30 mouse cellular contexts compared by ENCODE assay signal in genomic region chr14:72819037-72819436, GRCm38 (mm10).
"Had no signal": no experiment of that assay in that cellular context is flagged by ENCODE, and none has a peak within 500 bp of the region (broad histone marks: within the 10 kb centered on the region; RNA-seq: fewer than 3 reads in every experiment).

No protein-coding gene starts in this region.

- H3K36me3 ChIP-seq: limb, embryonic 10.5 days; limb, embryonic 12.5 days; limb, embryonic 13.5 days; limb, embryonic 15.5 days; liver, embryonic 12.5 days; liver, embryonic 13.5 days; liver, embryonic 15.5 days; lung, embryonic 15.5 days; midbrain, embryonic 10.5 days; midbrain, embryonic 12.5 days; midbrain, embryonic 13.5 days; midbrain, embryonic 15.5 days; neural tube, embryonic 12.5 days had no signal

- DNase-seq: left cerebral cortex, postnatal 4 days; liver; liver, embryonic 13.5 days; liver, postnatal 0 days; lung, adult 18-20 months; lung, adult 2 months; lung, embryonic 14.5 days; lung, postnatal 10 days; lung, postnatal 14 days; lung, postnatal 36 days; lung, postnatal 4 days; midbrain, embryonic 14.5 days had no signal

- H3K4me2 ChIP-seq: limb, embryonic 12.5 days; limb, embryonic 13.5 days; limb, embryonic 15.5 days; liver, embryonic 11.5 days; liver, embryonic 12.5 days; liver, embryonic 13.5 days; liver, embryonic 15.5 days; lung, embryonic 14.5 days; lung, embryonic 15.5 days; midbrain, embryonic 11.5 days; midbrain, embryonic 12.5 days; midbrain, embryonic 13.5 days; midbrain, embryonic 15.5 days; neural tube, embryonic 12.5 days had no signal

- H3K4me1 ChIP-seq: limb, embryonic 13.5 days; limb, embryonic 15.5 days; liver, embryonic 12.5 days; liver, embryonic 13.5 days; liver, embryonic 15.5 days had no signal

- H3K9me3 ChIP-seq: limb, embryonic 10.5 days; limb, embryonic 13.5 days; limb, embryonic 15.5 days; liver, embryonic 12.5 days; liver, embryonic 13.5 days; liver, embryonic 15.5 days; lung, embryonic 15.5 days; midbrain, embryonic 10.5 days; midbrain, embryonic 12.5 days; midbrain, embryonic 13.5 days; midbrain, embryonic 15.5 days; neural tube, embryonic 12.5 days had no signal

- H3K27ac ChIP-seq: limb, embryonic 10.5 days; limb, embryonic 12.5 days; limb, embryonic 13.5 days; limb, embryonic 15.5 days; liver, embryonic 12.5 days; liver, embryonic 13.5 days; liver, embryonic 14.5 days; liver, embryonic 15.5 days; lung, embryonic 15.5 days; macrophage; midbrain, embryonic 10.5 days; midbrain, embryonic 12.5 days; midbrain, embryonic 13.5 days; midbrain, embryonic 15.5 days; neural tube, embryonic 12.5 days had no signal

- H3K27me3 ChIP-seq: limb, embryonic 12.5 days; limb, embryonic 13.5 days; limb, embryonic 15.5 days; liver, embryonic 12.5 days; liver, embryonic 13.5 days; liver, embryonic 15.5 days; lung, embryonic 15.5 days; megakaryocyte, embryonic 14.5 days; midbrain, embryonic 15.5 days; neural tube, embryonic 12.5 days had no signal

- H3K4me3 ChIP-seq: limb, embryonic 10.5 days; limb, embryonic 12.5 days; limb, embryonic 13.5 days; limb, embryonic 15.5 days; liver, embryonic 12.5 days; liver, embryonic 13.5 days; liver, embryonic 15.5 days; lung, embryonic 15.5 days; megakaryocyte, embryonic 14.5 days; midbrain, embryonic 10.5 days; midbrain, embryonic 12.5 days; midbrain, embryonic 13.5 days; midbrain, embryonic 15.5 days; myocyte; neural tube, embryonic 12.5 days had no signal

- H3K9ac ChIP-seq: limb, embryonic 12.5 days; limb, embryonic 13.5 days; limb, embryonic 15.5 days; liver, embryonic 12.5 days; liver, embryonic 13.5 days; liver, embryonic 14.5 days; liver, embryonic 15.5 days; liver, postnatal 0 days; lung, embryonic 14.5 days; lung, embryonic 15.5 days; midbrain, embryonic 12.5 days; midbrain, embryonic 13.5 days; midbrain, embryonic 15.5 days; neural tube, embryonic 12.5 days had no signal
